Mouse (Mus musculus) MEL (cell line): ENCODE data around the gene Usp28.

Source experiments
- CTCF ChIP-seq, 3 experiments: IDR thresholded peaks in 2 of 3; conservative IDR thresholded peaks in 1 of 3; 2 replicates each; pipeline ENCODE4 v1.5.1; 2011 to 2012; ENCODE audit warnings: low read length in 3 of 3, low read depth in 2 of 3, mild to moderate bottlenecking in 2 of 3, improper control_type of control experiment in 1 of 3, inconsistent platforms in 1 of 3, mixed read lengths in 1 of 3, moderate library complexity in 1 of 3; ENCODE audit not compliant: control insufficient read depth in 1 of 3, insufficient read depth in 1 of 3, poor library complexity in 1 of 3, severe bottlenecking in 1 of 3
- EP300 ChIP-seq, 2 experiments: IDR thresholded peaks; 2 replicates each; pipeline ENCODE4 v1.6.1; 2011; ENCODE audit warnings: improper control_type of control experiment in 2 of 2, low read length in 2 of 2, low read depth in 1 of 2, mild to moderate bottlenecking in 1 of 2

GRCm38 (mm10) chr9:49081561-49081960 is 96.4 kb downstream of the Usp28 start:
- TF ChIP-seq EP300 (IDR thresholded peaks at IDR 0.05; ENCODE audit: low read depth in 1 of 2, low read length in 2 of 2) (no peak), CTCF (IDR thresholded peaks at IDR 0.05 in 2 of 3, conservative IDR thresholded peaks at IDR 0.05 in 1 of 3; ENCODE audit: control insufficient read depth in 1 of 3, insufficient read depth in 1 of 3, low read depth in 2 of 3, low read length in 3 of 3, poor library complexity in 1 of 3, severe bottlenecking in 1 of 3) (peak; percentile 63 to 82 (median 79))
